Mouse (Mus musculus): ENCODE data around the gene Krt9. TPM values are rescaled to one million over a fixed set of nuclear protein-coding genes. Genes with fewer than 3 reads are reported as not detected.
"Not testable (repeated sequence)": the region's sequence is repeated elsewhere in the genome, so short reads cannot be mapped to it uniquely, and the experiment has no call there.

Krt9 gene
- not detected in 2 replicates for polyA plus RNA-seq (2014; fragmentation: Nextera tagmentation; extraction: Ambion mirVana)

DNA sequence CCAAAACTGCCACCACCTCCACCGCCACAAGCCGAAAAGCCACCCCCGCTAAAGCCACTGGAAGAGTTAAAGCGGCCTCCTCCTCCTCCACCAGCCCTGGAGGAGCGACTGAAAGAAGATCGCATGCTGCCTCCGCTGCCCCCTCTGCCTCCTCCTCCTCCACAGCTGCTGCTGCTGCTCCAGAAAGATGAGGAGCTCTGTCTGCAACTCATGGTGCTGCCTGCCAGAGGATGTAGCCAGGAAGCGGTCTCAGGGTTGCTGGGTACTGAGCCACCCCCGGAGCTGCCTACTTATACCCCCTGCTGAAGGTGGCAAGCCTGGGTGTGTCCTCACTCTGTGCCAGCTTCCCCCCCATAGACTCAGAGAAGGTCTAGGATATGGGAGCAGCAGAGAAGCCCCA, at the start of gene Krt9:
TSS of gene Krt9 (minus strand) at position 255 of the 400 bp plus-strand sequence.
- no peak within 1 kb of the TSS for H3K4me2 ChIP-seq (ENCODE audit: low read length)
- H3K27ac ChIP-seq (replicated peaks in 1 of 2; ENCODE audit: control insufficient read depth in 1 of 2, insufficient read depth in 1 of 2, low read depth in 2 of 2, low read length in 2 of 2) = no peak within 1 kb of the TSS
- ATAC-seq (ENCODE audit: insufficient number of reproducible peaks, insufficient read depth, low FRiP score, low read depth) = no peak
- no peak within 1 kb of the TSS for H3K4me3 ChIP-seq (ENCODE audit: control insufficient read depth in 1 of 2, insufficient read depth in 1 of 2, low read depth in 1 of 2, low read length in 2 of 2)
- no peaks in the 10 kb centered on the region for H3K9me3 ChIP-seq (ENCODE audit: control insufficient read depth, low read length)
- 55% methylated on average over 9 of the region's 9 CpGs for WGBS
- no peaks in the 10 kb centered on the region for H3K27me3 ChIP-seq (ENCODE audit: control insufficient read depth, insufficient read depth, low read length)
- H3K9ac ChIP-seq (ENCODE audit: low read length) = no peak within 1 kb of the TSS
- no peaks in the 10 kb centered on the region for H3K4me1 ChIP-seq (ENCODE audit: control insufficient read depth in 2 of 2, insufficient read depth in 2 of 2, low read length in 2 of 2)
- H3K36me3 ChIP-seq (ENCODE audit: control insufficient read depth, insufficient read depth, low read length) = no peaks in the 10 kb centered on the region

DNA sequence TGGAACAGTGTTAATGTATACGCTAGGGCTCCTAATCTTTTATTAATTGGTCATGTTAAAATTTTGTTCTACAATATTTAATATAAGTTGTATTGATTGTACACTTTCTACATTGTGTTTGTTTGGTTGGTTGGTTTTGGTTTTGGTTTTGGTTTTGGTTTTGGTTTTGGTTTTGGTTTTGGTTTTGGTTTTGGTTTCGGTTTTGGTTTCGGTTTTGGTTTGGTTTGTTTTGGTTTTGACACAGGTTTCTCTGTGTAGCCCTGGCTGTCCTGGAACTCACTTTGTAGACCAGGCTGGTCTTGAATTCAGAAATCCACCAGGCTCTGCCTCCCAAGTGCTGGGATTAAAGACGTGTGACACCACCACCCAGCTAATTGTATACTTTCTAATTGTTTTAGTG, 47.2 kb upstream of the Krt9 start:
- not testable (repeated sequence) for H3K4me3 ChIP-seq (ENCODE audit: control insufficient read depth in 1 of 2, insufficient read depth in 1 of 2, low read depth in 1 of 2, low read length in 2 of 2); H3K27me3 ChIP-seq (ENCODE audit: control insufficient read depth, insufficient read depth, low read length); ATAC-seq (ENCODE audit: insufficient number of reproducible peaks, insufficient read depth, low FRiP score, low read depth); H3K27ac ChIP-seq (replicated peaks in 1 of 2; ENCODE audit: control insufficient read depth in 1 of 2, insufficient read depth in 1 of 2, low read depth in 2 of 2, low read length in 2 of 2); H3K4me2 ChIP-seq (ENCODE audit: low read length); H3K36me3 ChIP-seq (ENCODE audit: control insufficient read depth, insufficient read depth, low read length); H3K9ac ChIP-seq (ENCODE audit: low read length); H3K4me1 ChIP-seq (ENCODE audit: control insufficient read depth in 2 of 2, insufficient read depth in 2 of 2, low read length in 2 of 2)
- H3K9me3 ChIP-seq (ENCODE audit: control insufficient read depth, low read length) = peaks cover 13% of the 10 kb centered on the region
- 87% methylated on average over 4 of the region's 4 CpGs for WGBS

DNA sequence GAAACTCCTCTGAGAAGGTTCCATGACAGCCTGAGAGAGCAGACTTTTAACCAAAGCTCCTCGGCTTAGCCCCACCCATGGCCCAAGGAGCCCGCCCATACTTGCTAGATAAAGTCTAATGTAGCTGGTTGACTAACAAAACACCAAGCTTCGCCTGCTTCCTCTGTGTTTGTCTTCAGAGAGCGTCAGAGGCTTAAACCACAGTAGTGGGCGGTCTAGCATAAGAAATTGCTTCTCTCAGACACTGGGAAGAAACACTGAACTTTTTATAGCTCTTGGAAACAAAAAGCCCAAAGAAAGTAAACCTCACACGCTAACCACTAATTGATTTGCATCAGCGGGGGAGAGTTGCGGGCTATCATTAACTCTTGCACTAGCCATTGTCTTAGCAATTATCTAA, 28.7 kb upstream of the Krt9 start:
- Histone ChIP-seq H3K4me1 (ENCODE audit: control insufficient read depth in 2 of 2, insufficient read depth in 2 of 2, low read length in 2 of 2) (no peaks in the 10 kb centered on the region), H3K4me3 (ENCODE audit: control insufficient read depth in 1 of 2, insufficient read depth in 1 of 2, low read depth in 1 of 2, low read length in 2 of 2) (no peak overlapping the region), H3K36me3 (ENCODE audit: control insufficient read depth, insufficient read depth, low read length) (no peaks in the 10 kb centered on the region), H3K27ac (replicated peaks in 1 of 2; ENCODE audit: control insufficient read depth in 1 of 2, insufficient read depth in 1 of 2, low read depth in 2 of 2, low read length in 2 of 2) (no peak overlapping the region), H3K9me3 (ENCODE audit: control insufficient read depth, low read length) (peaks cover 7% of the 10 kb centered on the region), H3K4me2 (ENCODE audit: low read length) (no peak overlapping the region), H3K9ac (ENCODE audit: low read length) (no peak overlapping the region), H3K27me3 (ENCODE audit: control insufficient read depth, insufficient read depth, low read length) (no peaks in the 10 kb centered on the region)
- 63% methylated on average over 8 of the region's 8 CpGs for WGBS
- ATAC-seq (ENCODE audit: insufficient number of reproducible peaks, insufficient read depth, low FRiP score, low read depth) = no peak

DNA sequence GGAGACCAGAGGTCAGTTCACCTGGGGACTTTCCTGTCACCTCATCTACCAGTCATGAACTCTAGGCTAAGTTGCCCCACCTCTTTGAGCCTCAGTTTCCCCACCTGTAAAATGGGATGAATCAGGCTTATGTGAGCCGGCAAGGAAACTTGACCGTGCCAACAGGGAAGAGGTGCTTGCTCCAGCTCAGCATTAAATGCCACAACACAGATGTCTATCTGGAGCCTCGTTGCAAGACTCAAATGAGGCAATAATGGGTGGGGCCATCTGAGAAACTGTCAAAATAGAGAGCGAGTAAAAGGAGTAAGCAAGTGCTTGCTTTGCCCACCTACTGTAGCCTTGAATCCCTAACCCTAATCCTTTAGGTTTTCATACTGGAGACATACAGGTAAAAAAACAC, 26.3 kb upstream of the Krt9 start:
- Histone ChIP-seq H3K27ac (replicated peaks in 1 of 2; ENCODE audit: control insufficient read depth in 1 of 2, insufficient read depth in 1 of 2, low read depth in 2 of 2, low read length in 2 of 2) (no peak overlapping the region), H3K4me3 (ENCODE audit: control insufficient read depth in 1 of 2, insufficient read depth in 1 of 2, low read depth in 1 of 2, low read length in 2 of 2) (no peak overlapping the region), H3K4me1 (ENCODE audit: control insufficient read depth in 2 of 2, insufficient read depth in 2 of 2, low read length in 2 of 2) (no peaks in the 10 kb centered on the region), H3K9me3 (ENCODE audit: control insufficient read depth, low read length) (no peaks in the 10 kb centered on the region; the same call in 1 of the 2 replicates), H3K36me3 (ENCODE audit: control insufficient read depth, insufficient read depth, low read length) (no peaks in the 10 kb centered on the region), H3K4me2 (ENCODE audit: low read length) (no peak overlapping the region), H3K27me3 (ENCODE audit: control insufficient read depth, insufficient read depth, low read length) (no peaks in the 10 kb centered on the region), H3K9ac (ENCODE audit: low read length) (no peak overlapping the region)
- 83% methylated on average over 4 of the region's 4 CpGs for WGBS
- no peak for ATAC-seq (ENCODE audit: insufficient number of reproducible peaks, insufficient read depth, low FRiP score, low read depth)

DNA sequence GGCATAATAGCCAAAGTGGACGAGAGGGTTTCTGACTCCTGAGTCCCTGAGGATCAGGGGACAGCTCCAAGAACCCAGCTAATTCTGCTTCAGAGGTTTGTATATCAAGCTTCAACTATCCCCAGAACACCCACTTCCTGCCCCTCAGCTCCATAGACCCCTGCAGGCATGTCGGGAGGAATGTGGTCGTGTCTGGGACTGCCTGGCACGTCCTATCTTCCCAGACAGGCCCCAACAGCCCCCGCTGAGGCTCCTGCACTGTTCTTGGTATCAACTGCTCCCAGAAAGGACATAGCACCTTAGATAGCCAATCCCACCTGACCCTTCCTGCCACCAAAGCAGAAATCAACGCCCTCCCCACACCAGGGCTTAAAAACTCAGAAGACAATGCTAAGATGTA, 15.5 kb upstream of the Krt9 start:
- no peak overlapping the region for H3K9ac ChIP-seq (ENCODE audit: low read length)
- H3K27ac ChIP-seq (replicated peaks in 1 of 2; ENCODE audit: control insufficient read depth in 1 of 2, insufficient read depth in 1 of 2, low read depth in 2 of 2, low read length in 2 of 2) = no peak overlapping the region
- H3K9me3 ChIP-seq (ENCODE audit: control insufficient read depth, low read length) = no peaks in the 10 kb centered on the region
- no peak overlapping the region for H3K4me3 ChIP-seq (ENCODE audit: control insufficient read depth in 1 of 2, insufficient read depth in 1 of 2, low read depth in 1 of 2, low read length in 2 of 2)
- ATAC-seq (ENCODE audit: insufficient number of reproducible peaks, insufficient read depth, low FRiP score, low read depth) = no peak
- H3K36me3 ChIP-seq (ENCODE audit: control insufficient read depth, insufficient read depth, low read length) = no peaks in the 10 kb centered on the region
- H3K27me3 ChIP-seq (ENCODE audit: control insufficient read depth, insufficient read depth, low read length) = no peaks in the 10 kb centered on the region
- WGBS = 29% methylated on average over 6 of the region's 6 CpGs
- no peaks in the 10 kb centered on the region for H3K4me1 ChIP-seq (ENCODE audit: control insufficient read depth in 2 of 2, insufficient read depth in 2 of 2, low read length in 2 of 2)
- no peak overlapping the region for H3K4me2 ChIP-seq (ENCODE audit: low read length)

DNA sequence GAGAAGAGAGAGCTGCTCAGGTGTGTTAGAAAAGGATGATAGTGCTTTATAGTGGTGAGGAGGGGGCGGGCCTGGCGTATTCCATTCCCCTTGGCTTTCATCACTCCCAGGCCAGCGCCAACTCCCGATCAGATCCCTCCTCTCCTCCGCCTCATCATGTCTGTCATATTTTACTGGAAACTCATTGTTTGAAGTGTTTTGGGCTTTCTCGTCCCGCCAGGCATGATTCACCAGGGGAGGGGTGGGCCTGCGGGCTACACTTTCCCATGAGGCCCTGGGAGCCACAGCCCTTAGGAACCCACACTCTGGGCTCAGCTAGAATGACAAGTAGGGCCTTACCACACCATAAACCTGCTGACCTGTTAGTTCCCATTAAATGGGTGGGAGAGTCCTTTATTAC, 14.5 kb upstream of the Krt9 start, which contains the start of gene Krt14:
TSS of gene Krt14 (minus strand) at position 51 of the 400 bp plus-strand sequence.
- WGBS = 74% methylated on average over 8 of the region's 8 CpGs
- H3K27ac ChIP-seq (replicated peaks in 1 of 2; ENCODE audit: control insufficient read depth in 1 of 2, insufficient read depth in 1 of 2, low read depth in 2 of 2, low read length in 2 of 2) = no peak within 1 kb of the TSS
- no peaks in the 10 kb centered on the region for H3K27me3 ChIP-seq (ENCODE audit: control insufficient read depth, insufficient read depth, low read length)

DNA sequence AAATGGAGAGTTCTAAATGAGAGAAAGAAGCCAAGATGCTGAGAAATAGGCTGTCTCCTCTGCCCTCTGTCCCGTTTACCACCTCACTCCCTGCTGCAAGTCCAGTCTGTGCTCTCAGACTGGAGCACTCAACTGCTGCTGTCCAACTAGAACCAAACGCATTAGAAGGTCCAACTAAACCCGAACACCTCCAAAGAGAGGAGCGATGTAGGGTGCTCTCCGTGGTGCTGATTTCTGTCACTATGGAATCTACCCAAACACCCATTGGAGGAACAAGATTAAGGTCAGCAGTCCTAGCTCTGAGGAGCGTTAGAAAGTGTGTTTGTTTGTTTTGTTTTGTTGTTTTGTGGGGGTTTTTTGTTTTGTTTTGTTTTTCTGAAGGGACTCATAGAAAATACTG, 10.4 kb upstream of the Krt9 start:
- Histone ChIP-seq H3K36me3 (ENCODE audit: control insufficient read depth, insufficient read depth, low read length) (no peaks in the 10 kb centered on the region), H3K4me2 (ENCODE audit: low read length) (no peak overlapping the region), H3K9me3 (ENCODE audit: control insufficient read depth, low read length) (no peaks in the 10 kb centered on the region), H3K9ac (ENCODE audit: low read length) (no peak overlapping the region), H3K4me1 (ENCODE audit: control insufficient read depth in 2 of 2, insufficient read depth in 2 of 2, low read length in 2 of 2) (no peaks in the 10 kb centered on the region), H3K27me3 (ENCODE audit: control insufficient read depth, insufficient read depth, low read length) (no peaks in the 10 kb centered on the region), H3K27ac (replicated peaks in 1 of 2; ENCODE audit: control insufficient read depth in 1 of 2, insufficient read depth in 1 of 2, low read depth in 2 of 2, low read length in 2 of 2) (no peak overlapping the region), H3K4me3 (ENCODE audit: control insufficient read depth in 1 of 2, insufficient read depth in 1 of 2, low read depth in 1 of 2, low read length in 2 of 2) (no peak overlapping the region)
- WGBS = 10% methylated on average over 6 of the region's 6 CpGs
- no peak for ATAC-seq (ENCODE audit: insufficient number of reproducible peaks, insufficient read depth, low FRiP score, low read depth)

More for the DNA sequence above, 14.5 kb upstream of the Krt9 start, which contains the start of gene Krt14:
- ATAC-seq (ENCODE audit: insufficient number of reproducible peaks, insufficient read depth, low FRiP score, low read depth) = no peak
- Histone ChIP-seq H3K9me3 (ENCODE audit: control insufficient read depth, low read length) (no peaks in the 10 kb centered on the region), H3K9ac (ENCODE audit: low read length) (no peak within 1 kb of the TSS), H3K4me2 (ENCODE audit: low read length) (no peak within 1 kb of the TSS), H3K4me1 (ENCODE audit: control insufficient read depth in 2 of 2, insufficient read depth in 2 of 2, low read length in 2 of 2) (no peaks in the 10 kb centered on the region), H3K36me3 (ENCODE audit: control insufficient read depth, insufficient read depth, low read length) (no peaks in the 10 kb centered on the region), H3K4me3 (ENCODE audit: control insufficient read depth in 1 of 2, insufficient read depth in 1 of 2, low read depth in 1 of 2, low read length in 2 of 2) (no peak within 1 kb of the TSS)

DNA sequence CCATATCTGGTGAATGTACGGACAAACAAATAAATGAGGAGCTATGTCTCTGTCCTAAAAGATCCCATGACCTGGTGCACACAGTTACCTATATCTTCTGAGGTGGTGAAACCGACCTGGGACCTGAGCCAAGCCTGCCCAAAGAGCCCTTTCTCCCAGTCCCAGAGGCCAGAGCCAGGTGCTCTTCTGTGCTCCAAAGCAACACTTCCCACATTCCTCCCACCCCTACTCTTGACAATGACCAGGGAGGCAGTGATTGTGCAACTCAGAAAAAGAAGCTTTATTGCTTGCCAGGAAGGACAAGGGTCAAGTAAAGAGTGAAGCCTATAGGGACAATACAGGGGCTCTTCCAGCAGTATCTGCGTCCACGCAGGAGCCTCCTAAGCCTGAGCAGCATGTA, 9.9 kb upstream of the Krt9 start:
- 84% methylated on average over 4 of the region's 4 CpGs for WGBS
- no peak for ATAC-seq (ENCODE audit: insufficient number of reproducible peaks, insufficient read depth, low FRiP score, low read depth)
- Histone ChIP-seq H3K4me2 (ENCODE audit: low read length) (no peak overlapping the region), H3K27me3 (ENCODE audit: control insufficient read depth, insufficient read depth, low read length) (no peaks in the 10 kb centered on the region), H3K4me3 (ENCODE audit: control insufficient read depth in 1 of 2, insufficient read depth in 1 of 2, low read depth in 1 of 2, low read length in 2 of 2) (no peak overlapping the region), H3K9ac (ENCODE audit: low read length) (no peak overlapping the region), H3K36me3 (ENCODE audit: control insufficient read depth, insufficient read depth, low read length) (no peaks in the 10 kb centered on the region), H3K9me3 (ENCODE audit: control insufficient read depth, low read length) (no peaks in the 10 kb centered on the region), H3K4me1 (ENCODE audit: control insufficient read depth in 2 of 2, insufficient read depth in 2 of 2, low read length in 2 of 2) (no peaks in the 10 kb centered on the region), H3K27ac (replicated peaks in 1 of 2; ENCODE audit: control insufficient read depth in 1 of 2, insufficient read depth in 1 of 2, low read depth in 2 of 2, low read length in 2 of 2) (no peak overlapping the region)
